Mouse (Mus musculus) activated CD4-positive, CD25-positive, alpha-beta regulatory T cell, adult 4 months (primary cell): Measurements from ENCODE around the gene Klrb1f. TPM values are rescaled to one million over a fixed set of nuclear protein-coding genes. Genes with fewer than 3 reads are reported as not detected.
"Not testable (repeated sequence)": the region's sequence is repeated elsewhere in the genome, so short reads cannot be mapped to it uniquely, and the experiment has no call there.

Experiments
- ATAC-seq: one replicate; pipeline ENCODE4 v1.8.0; 2017
- polyA plus RNA-seq, 2 experiments: library from polyadenylated mRNA; unstranded; fragments of 100-300 nt; shearing (Covaris generic); gene quantifications; one replicate each; pipeline ENCODE4 v1.2.1; 2017

The Klrb1f gene
- polyA plus RNA-seq, 2 experiments from 2014 or later, result 4.8 to 5.5 TPM

GRCm38 (mm10) chr6:129048857-129049473 is 3.3 kb downstream of the Klrb1f start:
- no peak for ATAC-seq

DNA sequence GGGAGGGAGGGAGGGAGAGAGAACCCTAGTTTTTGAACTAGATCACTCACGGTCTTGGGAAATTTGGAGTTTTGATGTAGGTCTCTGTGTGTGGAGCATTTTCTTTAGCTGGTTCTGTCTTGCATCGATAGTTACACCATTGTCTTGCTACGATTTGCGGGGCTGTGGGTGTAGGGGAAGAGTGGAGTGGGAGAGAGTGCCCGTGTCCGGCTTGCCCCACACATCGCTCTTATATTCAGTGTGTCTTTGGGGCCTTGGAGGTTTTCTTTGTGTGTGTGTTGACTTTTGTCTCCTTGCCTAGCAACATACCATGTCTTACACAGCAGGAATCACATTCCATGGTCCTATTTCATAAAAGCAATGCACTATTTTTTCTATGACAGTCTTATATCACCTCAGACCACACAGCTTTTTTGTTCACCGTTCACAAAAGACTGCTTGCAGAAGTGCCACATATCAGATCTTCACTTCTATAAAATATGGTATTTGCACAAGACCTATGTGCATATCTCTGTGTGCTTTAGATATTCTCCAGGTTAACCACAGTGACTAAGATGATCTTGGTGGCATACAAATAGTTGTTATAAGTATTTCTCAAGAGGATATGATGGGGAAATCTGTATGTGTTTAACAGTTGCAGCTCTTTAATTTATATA is 4.0 kb downstream of the Klrb1f start:
- no peak for ATAC-seq

GRCm38 (mm10) chr6:129051086-129051485 is 5.4 kb downstream of the Klrb1f start:
- no peak for ATAC-seq

- no peak for ATAC-seq
These were observed 6.0 kb downstream of the Klrb1f start for GRCm38 (mm10) chr6:129051731-129052130.

GRCm38 (mm10) chr6:129056237-129056636 is 10.5 kb downstream of the Klrb1f start:
- no peak for ATAC-seq

GRCm38 (mm10) chr6:129058013-129058412 is 12.3 kb downstream of the Klrb1f start:
- no peak for ATAC-seq

DNA sequence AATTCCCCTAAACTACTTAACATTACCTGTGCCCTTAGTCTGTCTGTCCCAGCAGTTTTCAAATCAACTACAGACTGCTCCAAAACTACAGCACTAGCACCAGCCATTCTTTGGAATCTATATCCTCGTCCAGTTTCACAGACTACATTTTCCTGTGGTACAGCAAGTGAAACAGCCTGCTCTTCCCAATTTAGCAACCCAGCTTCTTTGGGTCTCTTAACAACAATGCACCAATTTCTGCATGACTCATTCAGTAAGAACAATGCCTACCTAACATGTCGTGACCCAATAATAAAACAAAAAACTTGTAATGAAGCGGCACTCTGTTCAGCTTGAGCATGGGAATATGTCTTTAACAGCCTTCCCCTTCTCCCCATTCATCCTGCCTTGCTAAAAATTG is 19.7 kb downstream of the Klrb1f start:
- ATAC-seq, result no peak

GRCm38 (mm10) chr6:129065857-129066256 is 20.2 kb downstream of the Klrb1f start:
- ATAC-seq, result no peak

- no peak for ATAC-seq
These were observed 20.8 kb downstream of the Klrb1f start for GRCm38 (mm10) chr6:129066530-129066929.

DNA sequence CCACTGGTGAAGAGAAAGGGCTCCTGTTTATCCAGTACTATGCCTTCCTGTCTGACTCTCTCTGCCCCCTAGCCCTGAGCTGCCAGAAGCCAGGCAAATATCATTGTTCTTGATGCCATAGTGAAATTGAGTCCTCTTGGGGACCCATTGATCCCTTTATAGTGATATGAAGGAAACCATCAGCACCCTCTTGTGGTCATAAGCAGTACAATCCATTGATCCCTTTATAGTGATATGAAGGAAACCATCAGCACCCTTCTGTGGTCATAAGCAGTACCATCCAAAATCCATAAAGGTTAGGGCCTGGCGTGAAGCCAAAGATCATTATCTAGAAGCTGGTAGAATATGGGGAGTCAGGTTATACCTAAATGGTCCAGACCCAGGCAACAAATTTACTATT is 21.3 kb downstream of the Klrb1f start:
- peak; percentile 99 for ATAC-seq

- ATAC-seq, result no peak
These were observed 39.4 kb downstream of the Klrb1f start for GRCm38 (mm10) chr6:129085098-129085497.

DNA sequence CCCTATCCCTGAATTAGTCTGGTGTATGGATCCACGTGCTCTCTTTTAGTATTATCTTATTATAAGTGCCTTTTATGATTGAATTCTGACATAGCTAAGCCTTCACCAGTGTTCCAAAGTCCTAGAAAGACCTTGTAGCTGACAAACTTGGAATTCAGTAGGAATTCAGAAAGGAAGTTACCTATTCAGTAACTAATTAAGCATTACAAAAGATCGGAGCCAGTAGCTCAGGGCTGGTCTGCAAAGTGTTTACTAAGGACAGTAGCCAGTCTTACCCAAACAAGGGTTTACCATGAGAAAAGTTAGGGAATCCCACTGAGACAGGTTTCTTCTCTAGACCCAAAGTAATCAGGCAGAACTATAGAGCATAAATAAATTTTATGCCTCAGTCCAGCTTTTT is 40.3 kb downstream of the Klrb1f start:
- not testable (repeated sequence) for ATAC-seq

- peak; percentile 43 for ATAC-seq
These were observed 42.5 kb downstream of the Klrb1f start for GRCm38 (mm10) chr6:129088161-129088560.

DNA sequence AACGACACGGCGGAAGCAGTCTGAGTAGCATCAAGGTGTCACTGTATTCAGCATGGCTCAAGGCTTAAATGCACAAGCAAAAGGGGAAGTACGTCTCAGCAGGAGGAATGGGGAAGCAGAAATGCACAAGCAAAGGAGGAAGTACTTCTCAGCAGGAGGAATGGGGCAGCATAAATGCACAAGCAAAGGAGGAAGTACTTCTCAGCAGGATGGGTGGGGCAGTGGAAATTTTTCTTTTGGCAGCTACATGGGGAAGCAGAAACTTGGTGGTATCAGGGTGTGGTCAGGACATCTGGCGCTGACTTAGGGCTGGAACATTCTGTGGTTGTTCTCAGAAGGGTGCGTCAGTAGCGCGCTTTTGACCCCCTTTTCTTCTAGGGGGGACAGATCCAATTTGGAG is 42.9 kb downstream of the Klrb1f start:
- ATAC-seq, result not testable (repeated sequence)

GRCm38 (mm10) chr6:129095166-129095565 is 49.5 kb downstream of the Klrb1f start:
- ATAC-seq, result peak; percentile 77

- ATAC-seq, result no peak
These were observed 52.2 kb downstream of the Klrb1f start for GRCm38 (mm10) chr6:129097929-129098328.

DNA sequence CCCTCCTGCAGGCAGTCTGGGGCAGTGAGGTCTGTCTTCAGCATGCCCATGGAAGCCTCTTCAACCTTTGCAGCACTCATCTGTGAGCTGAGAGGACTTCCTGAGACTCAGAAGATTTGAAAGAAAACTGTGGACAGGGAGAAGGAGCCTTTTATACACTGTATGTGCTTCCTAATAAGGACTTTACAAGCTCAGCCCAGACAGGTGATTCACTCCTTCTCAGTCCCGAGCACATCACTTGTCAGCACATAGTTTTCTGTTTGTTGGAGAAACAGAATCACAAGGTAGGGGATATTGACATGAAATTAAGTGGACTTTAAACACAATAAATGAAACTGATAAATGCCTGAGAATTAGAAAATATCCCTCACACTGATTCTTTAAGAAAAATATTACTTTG is 55.1 kb downstream of the Klrb1f start, which contains the start of gene Clec2e:
Gene Clec2e, minus strand, starts transcription at position 120 of the 400 bp plus-strand sequence.
- ATAC-seq, result not testable (repeated sequence)

DNA sequence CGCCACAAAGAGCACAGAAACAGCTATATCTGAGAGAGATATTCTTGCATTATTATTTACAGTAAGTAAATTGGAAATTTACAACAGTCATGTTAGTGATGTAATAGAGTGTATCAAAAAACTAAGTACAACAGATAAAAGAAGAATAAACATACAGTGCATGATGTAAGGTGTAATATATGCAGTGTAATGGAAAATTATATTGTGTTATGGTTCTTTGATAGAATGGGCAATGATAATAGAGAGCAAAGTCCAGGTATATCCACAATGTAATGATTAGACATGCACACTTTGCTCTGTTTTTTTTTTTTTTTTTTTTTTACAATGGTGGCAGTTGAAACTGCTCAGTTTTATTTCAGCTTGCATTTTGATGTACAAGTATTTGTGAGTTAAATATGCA is 55.9 kb downstream of the Klrb1f start:
- no peak for ATAC-seq

GRCm38 (mm10) chr6:129102858-129103555 is 57.3 kb downstream of the Klrb1f start:
- no peak for ATAC-seq
